Mouse (Mus musculus) monocyte, adult 2 months (primary cell): Measurements from ENCODE around the gene Fam98a.

Experiments used
- DNase-seq, 2 experiments: peaks; one replicate each; pipeline ENCODE4 v3.0.0; 2022; ENCODE audit warnings: low spot score in 2 of 2, low read depth in 1 of 2

The Fam98a gene

DNA sequence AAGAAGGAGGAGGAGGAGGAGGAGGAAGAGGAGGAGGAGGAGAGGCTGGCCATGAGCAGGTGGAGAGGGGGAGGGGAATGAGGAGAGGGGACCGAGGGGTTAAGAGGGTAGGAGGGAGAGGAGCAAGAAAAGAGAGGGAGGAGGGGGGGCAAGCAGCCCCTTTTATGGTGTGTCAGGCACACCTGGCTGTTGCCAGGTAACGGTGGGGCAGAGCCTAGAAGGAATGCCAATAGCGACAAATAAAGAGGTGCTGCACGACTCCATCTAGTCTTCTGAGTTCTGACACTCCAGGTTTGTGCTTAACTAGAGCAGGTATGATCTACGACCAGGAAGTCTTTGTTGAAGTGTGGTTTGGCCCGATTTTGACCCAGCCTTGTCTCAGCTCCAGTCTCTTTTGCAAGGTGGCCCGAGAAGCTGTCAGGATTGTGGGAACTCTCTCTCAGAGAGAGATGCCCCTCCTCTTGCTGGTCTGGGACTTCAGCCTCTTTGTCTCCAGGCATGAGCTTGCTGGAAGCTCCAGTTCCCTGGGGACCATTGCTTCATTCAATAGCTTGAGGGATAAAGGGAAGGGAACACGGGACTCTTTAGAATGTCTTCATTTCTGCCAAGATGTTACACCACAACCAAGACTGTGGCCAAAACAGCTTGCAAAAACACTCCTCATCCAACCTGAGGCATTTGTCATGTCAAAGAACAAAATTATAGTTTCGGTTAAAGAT, 29.2 kb downstream of the Fam98a start:
- DNase-seq = no peak

DNA sequence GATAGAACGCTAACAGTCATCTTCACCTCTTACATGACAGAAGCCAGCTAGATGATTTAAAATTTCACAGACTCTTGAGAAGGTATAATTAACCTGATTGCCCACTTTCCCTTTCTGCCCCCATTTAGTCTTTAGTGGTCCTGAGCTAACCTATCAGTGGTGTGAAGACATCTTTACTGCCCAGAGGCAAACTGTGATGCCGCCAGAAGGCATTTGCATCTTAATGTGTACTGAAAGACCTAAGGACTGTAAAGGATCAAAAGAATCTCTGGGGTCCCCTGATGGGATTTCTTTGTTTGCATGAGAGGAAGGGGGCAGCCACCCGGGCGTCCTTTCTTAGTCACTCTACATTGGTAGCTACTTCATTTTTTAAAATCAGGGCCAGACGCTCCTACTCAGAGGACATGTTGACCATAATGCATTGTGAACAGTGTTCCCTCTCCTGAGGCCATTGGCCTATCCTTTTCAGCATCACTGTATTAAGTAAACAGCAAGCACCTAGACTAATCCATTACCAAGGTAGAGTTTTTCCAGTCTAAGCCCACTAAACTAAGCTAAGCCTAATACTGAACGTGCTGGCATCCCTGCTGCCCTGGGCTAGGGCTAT, 30.4 kb downstream of the Fam98a start:
- no peak for DNase-seq

DNA sequence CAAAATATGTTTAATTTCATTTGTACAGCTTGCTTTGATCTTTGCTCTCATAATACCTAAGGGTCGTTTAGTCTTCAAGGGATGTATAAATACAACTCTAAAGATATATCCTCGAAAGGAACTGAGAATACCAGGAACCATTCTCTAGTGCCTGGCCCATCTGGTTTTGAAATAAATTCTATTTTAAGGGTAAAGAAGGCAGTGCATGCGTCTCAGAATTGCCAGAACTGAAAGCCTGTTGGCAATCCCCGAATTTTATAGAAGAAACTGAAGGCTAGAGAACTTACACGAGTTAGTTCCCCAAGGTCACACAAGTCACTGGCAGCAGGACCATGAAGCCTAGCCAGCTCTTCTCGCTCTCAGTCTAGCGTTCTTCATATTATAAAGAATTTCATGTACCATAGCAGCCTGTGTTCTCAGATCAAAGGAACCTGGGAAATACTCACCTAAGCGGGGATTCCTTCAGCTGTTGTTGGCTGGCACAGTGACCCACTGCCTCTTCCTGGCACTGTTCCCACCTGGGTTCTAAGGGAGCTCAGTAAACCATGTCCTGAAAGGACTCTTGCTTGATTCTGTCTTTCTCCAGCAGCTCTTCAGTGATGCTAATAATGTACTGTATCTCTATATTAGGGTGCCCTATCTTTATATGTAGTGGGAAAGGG, 32.4 kb downstream of the Fam98a start:
- no peak for DNase-seq

DNA sequence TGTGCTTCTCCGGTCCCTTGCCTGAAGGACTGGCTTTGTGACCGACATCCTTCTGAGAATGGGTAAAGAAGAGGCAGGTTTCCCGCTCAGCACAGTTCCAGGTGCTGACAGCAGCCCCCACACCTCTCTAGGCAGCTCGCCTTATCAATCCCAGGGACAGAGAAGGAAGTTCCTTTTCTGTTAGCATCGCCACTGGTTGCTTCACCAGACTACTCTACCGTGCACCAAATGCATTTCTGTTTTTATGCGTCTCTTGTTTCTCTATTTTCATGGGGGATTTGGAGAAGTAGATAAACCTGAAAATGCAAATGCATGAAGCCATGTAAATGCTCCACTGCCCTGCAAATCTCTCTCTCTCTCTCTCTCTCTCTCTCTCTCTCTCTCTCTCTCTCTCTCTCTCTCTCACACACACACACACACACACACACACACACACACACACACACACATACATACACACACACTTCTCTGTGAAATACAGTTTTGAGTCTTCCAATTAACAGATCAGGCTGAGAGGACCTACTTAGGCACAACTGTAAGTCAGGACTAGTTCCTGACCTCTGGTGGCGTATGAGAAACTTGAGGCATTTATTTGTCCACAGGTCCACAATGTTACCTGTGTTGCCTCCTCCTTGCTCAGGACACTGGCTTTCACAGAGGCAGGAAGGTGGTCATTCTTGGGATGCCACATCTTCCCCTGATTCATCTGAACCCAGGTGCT, 33.4 kb downstream of the Fam98a start:
- no peak for DNase-seq

DNA sequence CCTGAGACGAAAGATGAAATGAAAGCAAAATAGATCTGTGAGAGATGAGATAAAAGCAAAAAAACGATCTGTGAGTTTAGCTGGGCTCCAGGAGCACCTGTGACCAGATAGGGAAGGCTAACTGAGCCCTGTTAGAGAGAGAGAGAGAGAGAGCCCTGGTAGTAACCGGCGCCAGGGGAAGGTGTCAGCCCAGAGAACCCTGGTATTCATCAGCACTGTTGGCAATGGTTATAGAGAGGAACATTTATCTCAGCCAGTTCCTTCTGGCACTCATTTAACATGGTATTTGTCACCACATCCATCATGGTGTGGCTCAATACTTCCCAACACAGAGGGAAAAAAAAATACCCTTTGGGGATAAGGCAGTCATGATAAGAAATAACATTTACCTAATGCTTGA, 35.2 kb downstream of the Fam98a start:
- no peak for DNase-seq

DNA sequence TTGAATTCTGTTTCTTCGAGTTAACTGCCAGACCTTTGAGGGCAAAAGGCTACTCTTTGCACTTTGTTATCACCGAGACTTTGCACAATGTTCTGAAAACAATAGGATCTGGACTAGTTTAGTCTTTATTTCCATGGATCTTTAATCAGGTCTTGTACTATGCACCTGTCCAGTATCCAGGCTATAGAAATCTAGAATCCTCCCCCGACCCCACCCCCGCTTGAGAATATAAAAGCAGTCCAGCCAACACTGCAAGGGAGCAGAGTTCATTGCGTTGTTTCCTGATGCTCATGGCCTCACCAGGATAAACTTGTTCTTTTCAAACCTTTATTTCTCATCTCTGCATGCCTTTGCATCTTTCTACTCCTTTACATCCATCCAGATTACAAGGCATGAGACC, 42.5 kb downstream of the Fam98a start:
- no peak for DNase-seq

DNA sequence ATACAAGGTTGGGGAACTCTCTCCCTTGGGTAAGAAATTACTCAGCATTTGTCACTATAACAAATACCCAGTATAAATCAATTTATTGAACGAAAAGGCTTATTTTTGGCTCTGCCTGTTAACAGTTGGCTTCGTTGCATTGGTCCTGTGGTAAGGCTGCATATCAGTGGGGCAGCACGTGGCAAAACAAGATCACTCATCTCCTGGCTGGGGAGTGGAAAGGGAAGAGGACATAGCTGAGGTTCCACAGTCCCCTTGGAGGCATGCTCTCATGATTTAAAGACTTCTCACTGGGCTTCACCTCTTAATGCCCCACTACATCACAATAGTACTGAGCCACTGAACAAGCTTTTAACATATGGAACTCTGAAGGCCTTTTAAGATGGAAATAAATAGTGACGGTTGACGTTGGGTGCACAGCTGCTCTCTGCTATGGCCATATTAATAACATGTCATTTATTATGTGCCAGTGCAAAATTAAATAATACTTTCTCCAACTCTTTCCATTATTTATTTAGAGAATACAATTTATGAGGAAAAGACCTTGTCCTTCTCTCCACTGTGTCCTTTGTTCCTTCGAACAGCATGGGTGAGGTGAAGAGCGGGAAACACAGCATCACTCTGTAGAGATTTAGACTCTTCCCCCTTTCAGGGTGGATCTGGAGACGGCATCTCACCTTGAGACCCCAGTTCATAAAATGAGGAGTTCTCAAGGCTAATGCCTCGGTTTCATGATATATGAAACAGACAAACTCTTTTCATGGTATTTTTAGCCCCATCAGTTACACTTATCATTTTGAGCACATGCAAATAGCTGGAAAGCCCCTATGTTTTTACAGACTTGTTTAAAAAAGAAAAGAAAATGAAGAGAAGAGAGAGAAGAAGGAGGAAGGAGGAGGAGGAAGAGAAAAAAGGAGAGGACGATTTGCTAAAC, 44.8 kb downstream of the Fam98a start:
- DNase-seq = no peak

DNA sequence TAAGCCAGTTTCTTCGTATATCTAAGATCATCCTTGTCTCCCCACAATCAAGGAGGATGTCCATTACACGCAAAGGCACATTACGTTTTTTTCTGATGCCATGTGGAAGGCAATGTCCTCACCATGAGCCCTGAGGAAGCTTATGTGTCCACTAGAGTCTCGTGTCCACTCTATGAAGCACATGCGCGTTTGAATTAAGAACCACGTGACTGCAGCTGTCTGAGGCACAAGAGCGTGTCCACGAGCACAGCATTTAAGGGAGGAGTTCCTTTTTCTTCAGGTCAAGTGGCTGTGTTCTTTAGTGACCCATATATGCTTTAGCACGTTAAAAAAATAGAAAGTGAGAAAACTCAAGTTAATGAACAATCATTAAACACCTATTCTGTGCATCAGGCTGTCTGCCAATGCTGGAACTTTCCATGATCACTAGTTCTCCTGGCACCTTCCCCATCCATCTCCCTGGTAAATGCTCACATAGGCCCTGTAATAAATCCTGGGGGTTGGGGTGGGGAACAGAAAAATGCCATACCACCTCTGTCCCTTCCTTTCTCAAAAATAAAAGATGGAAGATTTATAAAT, 45.6 kb downstream of the Fam98a start:
- DNase-seq = no peak

DNA sequence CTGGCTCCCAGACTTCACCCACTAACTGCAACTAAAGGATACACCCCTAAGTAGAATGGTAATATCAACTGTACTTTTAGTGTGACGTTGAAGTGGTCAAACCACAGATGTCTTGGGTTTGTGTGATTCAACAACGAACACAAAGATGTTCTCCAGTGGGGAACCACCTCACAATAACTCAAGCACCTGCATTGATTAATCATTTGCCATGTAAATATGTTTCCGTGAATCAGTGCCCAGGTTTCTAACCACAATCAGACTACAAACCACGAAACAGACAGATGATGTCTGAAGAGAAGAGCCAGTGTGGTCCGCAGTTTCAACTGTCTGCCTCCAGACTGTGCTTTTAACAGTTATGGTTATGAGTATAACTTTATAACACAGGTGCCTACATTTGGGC, 46.7 kb downstream of the Fam98a start:
- DNase-seq = no peak

DNA sequence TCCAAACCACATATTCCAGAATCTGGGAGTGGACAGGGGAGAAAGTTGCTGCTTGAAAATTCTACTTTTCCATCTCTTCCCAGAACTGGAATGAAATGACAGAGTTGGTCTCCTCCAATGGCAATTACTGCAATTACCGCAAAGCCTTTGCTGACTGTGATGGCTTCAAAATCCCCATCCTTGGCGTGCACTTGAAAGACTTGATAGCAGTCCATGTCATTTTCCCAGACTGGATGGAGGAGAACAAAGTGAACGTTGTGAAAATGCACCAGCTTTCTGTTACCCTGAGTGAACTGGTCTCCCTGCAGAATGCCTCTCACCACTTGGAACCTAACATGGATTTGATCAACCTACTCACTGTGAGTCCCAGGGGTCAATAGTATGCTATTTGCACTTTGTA, 48.7 kb downstream of the Fam98a start:
- no peak for DNase-seq

DNA sequence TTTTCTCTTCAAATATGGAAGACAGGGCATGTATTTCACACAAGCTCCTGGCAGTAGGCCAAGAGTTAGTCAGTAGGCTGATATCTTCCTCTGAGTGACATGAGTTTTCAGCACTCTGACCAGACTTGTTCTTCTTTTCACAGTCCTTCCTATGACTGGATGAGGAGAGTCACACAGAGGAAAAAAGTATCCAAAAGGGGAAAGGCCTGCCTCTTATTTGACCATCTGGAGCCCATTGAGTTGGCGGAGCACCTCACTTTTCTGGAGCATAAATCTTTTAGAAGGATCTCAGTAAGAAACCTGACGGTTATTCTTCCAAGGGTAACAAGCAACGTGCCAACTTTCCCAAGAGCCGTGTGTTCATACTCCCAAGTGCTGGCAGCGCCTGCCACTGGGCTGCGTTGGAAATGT, 53.5 kb downstream of the Fam98a start:
- no peak for DNase-seq

DNA sequence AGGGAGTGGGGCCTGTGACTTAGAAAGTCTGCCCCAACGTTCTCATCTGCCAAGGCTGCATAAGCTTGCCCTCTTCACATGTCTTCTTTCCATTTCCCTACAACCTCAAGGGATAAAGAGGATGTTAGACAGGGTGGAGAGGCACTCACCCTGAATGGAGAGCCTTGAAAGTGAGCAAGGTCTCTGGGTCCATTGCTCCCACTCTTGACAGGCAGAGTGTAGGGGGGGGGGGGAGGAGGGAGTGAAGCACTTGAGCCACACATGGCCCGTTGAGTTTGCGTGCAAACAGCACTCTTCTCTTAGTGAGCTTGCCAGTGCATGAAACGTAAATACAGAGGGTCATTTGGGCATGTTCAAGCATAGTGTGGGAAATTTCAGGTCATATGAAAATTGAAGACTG, 56.5 kb downstream of the Fam98a start:
- no peak for DNase-seq
